Mouse (Mus musculus) urinary bladder, postnatal 4 days (tissue): ENCODE data around the gene Slc7a12.

Source experiments
- DNase-seq, 2 experiments: peaks; one replicate each; pipeline ENCODE4 v3.0.0; 2021 to 2022; ENCODE audit warnings: low spot score in 2 of 2

Slc7a12 gene

GRCm38 (mm10) chr3:14480397-14480796 lies at the start of gene Slc7a12:
Slc7a12 (plus strand) TSS chr3:14480697.
- no peak for DNase-seq

GRCm38 (mm10) chr3:14432381-14432780 lies 48.1 kb upstream of the Slc7a12 start:
- DNase-seq: no peak

GRCm38 (mm10) chr3:14446015-14446414 lies 34.5 kb upstream of the Slc7a12 start:
- no peak for DNase-seq

- DNase-seq: no peak
These were observed 33.8 kb upstream of the Slc7a12 start for GRCm38 (mm10) chr3:14446691-14447090.
